Mouse (Mus musculus): ENCODE results near the gene Eif3d.

DNA sequence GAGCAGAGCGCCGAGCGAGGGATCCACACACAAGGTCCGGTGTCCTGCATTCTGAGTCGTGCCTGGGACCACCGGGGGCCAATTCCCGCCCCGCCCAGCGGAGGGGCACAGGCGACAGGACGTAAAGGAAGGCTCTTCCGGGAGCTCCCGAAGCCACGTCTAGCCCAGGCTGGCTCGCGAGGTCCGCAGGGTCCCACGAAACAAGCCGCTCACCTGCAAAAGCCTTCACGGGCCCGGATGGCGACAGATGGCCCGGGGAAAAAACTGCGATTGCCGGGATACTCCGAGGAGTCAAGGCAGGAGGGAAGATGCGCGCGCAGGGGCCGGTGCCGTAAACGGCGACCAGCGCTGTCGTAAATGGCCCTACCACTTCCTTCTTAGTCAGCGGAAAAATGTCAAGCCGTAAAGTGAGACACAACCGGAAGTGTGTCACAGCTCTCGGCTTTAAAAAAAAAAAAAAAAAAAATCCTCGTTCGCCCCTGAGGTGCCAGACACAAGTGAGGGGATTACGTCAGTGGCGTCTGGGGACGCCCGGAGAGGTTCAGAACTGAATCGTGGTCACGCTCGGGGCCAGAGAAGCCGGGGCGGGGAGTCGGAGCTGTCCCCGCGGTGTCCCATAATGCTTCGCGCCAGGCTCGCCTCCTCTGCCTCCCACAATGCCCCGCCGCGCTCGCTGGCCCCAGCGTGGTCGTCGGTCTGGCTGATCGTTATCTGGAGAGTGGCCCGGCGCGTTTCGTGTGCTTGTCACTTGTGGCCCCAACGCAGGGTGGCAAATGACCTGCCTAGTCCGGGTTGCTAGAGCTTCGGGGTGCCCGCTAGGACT is at the start of gene Eif3d:
- TF ChIP-seq EP300 (IDR thresholded peaks at IDR 0.05; ENCODE audit: low read length) (no peak), ZMIZ1 (IDR thresholded peaks at IDR 0.05; ENCODE audit: low read depth, low read length) (peak; percentile 68), RAD21 (IDR thresholded peaks at IDR 0.05; ENCODE audit: low read depth, low read length) (no peak), USF1 (IDR thresholded peaks at IDR 0.05; ENCODE audit: low read depth, low read length) (no peak), RCOR1 (conservative IDR thresholded peaks at IDR 0.05; ENCODE audit: low read depth, low read length) (peak; percentile 72; the same call in 1 of the 2 replicates), POLR2A (IDR thresholded peaks at IDR 0.05; ENCODE audit: low read depth, low read length) (peak; percentile 95), CHD1 (IDR thresholded peaks at IDR 0.05; ENCODE audit: low read depth, low read length) (no peak), MYC (IDR thresholded peaks at IDR 0.05; ENCODE audit: low read depth, low read length) (peak; percentile 94), NELFE (IDR thresholded peaks at IDR 0.05; ENCODE audit: low read depth, low read length) (peak; percentile 84), MAZ (IDR thresholded peaks at IDR 0.05; ENCODE audit: low read depth, low read length) (peak; percentile 96), CTCF (conservative IDR thresholded peaks at IDR 0.05 in 1 of 2, IDR thresholded peaks at IDR 0.05 in 1 of 2; ENCODE audit: low read depth in 2 of 2, low read length in 2 of 2) (no peak), UBTF (IDR thresholded peaks at IDR 0.05; ENCODE audit: low read depth, low read length) (no peak), ZC3H11A (IDR thresholded peaks at IDR 0.05; ENCODE audit: low read depth, low read length) (no peak)

Data from CH12.LX (cell line).